Mouse (Mus musculus) forebrain, embryonic 16.5 days (tissue): ENCODE measurements around the gene Prr22. TPM values are rescaled to one million over a fixed set of nuclear protein-coding genes. Genes with fewer than 3 reads are reported as not detected.

ENCODE experiments used
- ATAC-seq: fragments of 200-750 bp; cut with Nextera tagmentation; 2 replicates; pipeline ENCODE4 v1.8.0; 2017; ENCODE audit warnings: mild to moderate bottlenecking, moderate library complexity
- H3K27ac ChIP-seq: fragments of 300-500 bp; sonication (generic); 2 replicates; pipeline ENCODE4 v1.5.1; 2014; ENCODE audit warnings: low read length, control low read depth
- H3K27me3 ChIP-seq: fragments of 300-500 bp; sonication (generic); replicated peaks from 2 replicates; pipeline ENCODE4 v1.6.1; 2014; ENCODE audit warnings: low read length; ENCODE audit not compliant: control insufficient read depth, insufficient read depth
- H3K36me3 ChIP-seq: fragments of 300-500 bp; sonication (generic); 2 replicates; pipeline ENCODE4 v1.6.1; 2014; ENCODE audit not compliant: control insufficient read depth, insufficient read depth
- H3K4me1 ChIP-seq: fragments of 300-500 bp; sonication (generic); replicated peaks from 2 replicates; pipeline ENCODE4 v1.6.1; 2014; ENCODE audit warnings: low read length; ENCODE audit not compliant: control insufficient read depth, insufficient read depth
- H3K4me2 ChIP-seq: fragments of 300-500 bp; sonication (generic); 2 replicates; pipeline ENCODE4 v1.6.1; 2014; ENCODE audit warnings: mild to moderate bottlenecking, low read length, control low read depth
- H3K4me3 ChIP-seq: fragments of 300-500 bp; sonication (generic); replicated peaks from 2 replicates; pipeline ENCODE4 v1.5.1; 2014; ENCODE audit warnings: mild to moderate bottlenecking, low read length, control low read depth
- H3K9ac ChIP-seq: fragments of 300-500 bp; sonication (generic); replicated peaks from 2 replicates; pipeline ENCODE4 v1.6.1; 2014; ENCODE audit warnings: low read depth, low read length, control low read depth
- H3K9me3 ChIP-seq: fragments of 300-500 bp; sonication (generic); 2 replicates; pipeline ENCODE4 v1.6.1; 2016; ENCODE audit warnings: low read length; ENCODE audit not compliant: control insufficient read depth
- WGBS: fragments of 180-500 bp; shearing (Covaris S2); extraction: QIAGEN DNeasy Blood & Tissue Kit; methylation state at CpG from one replicate; pipeline ENCODE4 v1.1.7; 2014; 5-methylcytosine and 5-hydroxymethylcytosine counted together
- polyA plus RNA-seq: library from polyadenylated mRNA; unstranded; fragments of >200 nt; fragmentation: Nextera tagmentation; extraction: Ambion mirVana; gene quantifications from 2 replicates; pipeline ENCODE4 v1.2.1, GENCODE M21; 2015

The Prr22 gene
- polyA plus RNA-seq, 1 experiment from 2014 or later, result 1.0 TPM

- no peak overlapping the region for H3K4me2 ChIP-seq
- no peak overlapping the region for H3K27ac ChIP-seq
- WGBS, result 84% methylated on average over 3 of the region's 3 CpGs
- ATAC-seq, result no peak
- no peaks in the 10 kb centered on the region for H3K36me3 ChIP-seq
- no peaks in the 10 kb centered on the region for H3K27me3 ChIP-seq
- H3K9ac ChIP-seq, result no peak overlapping the region
- no peak overlapping the region for H3K4me3 ChIP-seq
- no peaks in the 10 kb centered on the region for H3K9me3 ChIP-seq
- no peaks in the 10 kb centered on the region for H3K4me1 ChIP-seq
Observed at GRCm38 (mm10) chr17:56792588-56792987, 22.5 kb downstream of the Prr22 start.

DNA sequence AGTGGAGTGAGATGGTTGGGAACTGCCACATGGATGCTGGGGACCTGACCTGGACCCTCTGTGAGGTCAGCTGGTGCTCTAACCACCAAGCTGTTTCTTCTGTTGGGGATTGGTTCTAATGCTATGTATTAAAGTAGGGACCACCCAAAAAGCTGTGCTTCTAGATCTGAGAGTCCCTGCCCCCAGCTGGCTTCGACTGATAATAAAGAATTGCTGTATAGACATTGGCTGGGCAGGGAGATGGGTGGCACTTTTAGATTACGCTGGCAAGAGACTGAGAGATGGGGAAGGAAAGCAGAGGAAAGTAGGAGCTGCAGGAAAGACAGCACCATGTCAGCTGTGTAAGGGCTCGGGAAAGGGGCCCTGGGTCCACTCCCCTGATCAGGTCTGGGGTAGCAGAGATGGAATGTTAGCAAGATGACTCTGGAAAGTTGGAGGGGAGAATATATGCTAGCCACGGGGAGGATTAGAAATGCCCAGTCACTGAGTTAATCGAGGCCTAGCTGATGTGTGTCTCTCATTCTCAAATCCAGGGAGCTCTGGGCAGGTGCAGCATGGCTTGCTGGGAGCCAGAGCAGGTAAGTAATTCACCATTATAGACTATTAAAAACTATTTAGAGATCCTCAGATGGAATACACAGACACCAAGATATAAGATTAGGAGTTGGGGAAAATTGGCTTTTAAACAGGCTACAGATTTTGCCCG, 23.7 kb downstream of the Prr22 start:
- no peak for ATAC-seq

DNA sequence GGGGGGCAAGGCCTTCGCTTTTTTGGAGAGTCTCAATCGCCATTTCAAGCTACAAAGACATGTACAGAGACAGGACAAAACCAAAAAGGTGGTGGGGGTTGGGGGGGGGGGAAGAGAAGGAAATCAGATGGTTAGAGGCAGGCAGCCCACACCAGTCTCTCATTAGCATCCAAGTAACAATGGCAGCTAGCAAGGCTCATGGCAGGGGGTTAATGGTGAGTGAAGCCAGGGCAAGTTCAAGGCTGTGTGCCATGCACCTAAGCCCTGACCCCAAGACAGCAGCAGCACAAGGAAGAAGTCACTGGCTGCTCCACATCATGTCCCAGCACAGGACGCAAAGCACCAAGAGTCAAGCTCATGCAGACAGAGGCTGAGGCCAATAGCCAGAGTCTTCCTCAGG, 29.2 kb downstream of the Prr22 start:
- no peak for ATAC-seq
- WGBS, result 69% methylated on average over 3 of the region's 3 CpGs

More for the DNA sequence above, 23.7 kb downstream of the Prr22 start:
- Histone ChIP-seq H3K4me3 (no peak overlapping the region), H3K4me2 (no peak overlapping the region), H3K9ac (no peak overlapping the region), H3K9me3 (no peaks in the 10 kb centered on the region), H3K27me3 (no peaks in the 10 kb centered on the region), H3K27ac (no peak overlapping the region), H3K36me3 (no peaks in the 10 kb centered on the region), H3K4me1 (no peaks in the 10 kb centered on the region)
- WGBS, result 56% methylated on average over 6 of the region's 6 CpGs

DNA sequence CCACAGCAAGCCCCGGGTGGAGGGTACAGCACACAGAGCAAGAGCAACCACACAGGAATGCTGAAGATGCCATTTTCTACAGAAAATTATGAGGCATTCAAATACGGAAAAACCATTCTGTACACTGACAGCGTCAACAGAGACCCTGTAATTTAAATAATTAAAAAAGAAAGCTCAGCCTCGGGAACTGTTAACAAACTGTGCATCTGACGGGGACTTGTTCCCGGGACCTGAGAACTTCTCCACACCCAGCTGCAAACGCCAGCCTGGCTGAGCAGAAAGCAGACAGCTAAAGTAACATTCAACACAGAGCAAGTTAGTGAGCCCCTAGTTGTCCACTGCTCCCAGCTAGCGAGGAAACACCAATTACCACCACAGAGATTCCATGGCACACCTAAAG, 32.0 kb downstream of the Prr22 start:
- H3K36me3 ChIP-seq, result no peaks in the 10 kb centered on the region
- no peak overlapping the region for H3K9ac ChIP-seq
- no peak overlapping the region for H3K4me3 ChIP-seq
- no peaks in the 10 kb centered on the region for H3K27me3 ChIP-seq
- H3K27ac ChIP-seq, result no peak overlapping the region
- 54% methylated on average over 8 of the region's 8 CpGs for WGBS
- peaks cover 4% of the 10 kb centered on the region for H3K4me1 ChIP-seq
- H3K4me2 ChIP-seq, result no peak overlapping the region
- H3K9me3 ChIP-seq, result no peaks in the 10 kb centered on the region
- peak; percentile 52 for ATAC-seq

More for the DNA sequence above, 29.2 kb downstream of the Prr22 start:
- no peaks in the 10 kb centered on the region for H3K36me3 ChIP-seq
- H3K9me3 ChIP-seq, result no peaks in the 10 kb centered on the region
- H3K27ac ChIP-seq, result no peak overlapping the region
- no peak overlapping the region for H3K4me2 ChIP-seq
- H3K9ac ChIP-seq, result no peak overlapping the region
- no peaks in the 10 kb centered on the region for H3K27me3 ChIP-seq
- H3K4me1 ChIP-seq, result peaks cover 4% of the 10 kb centered on the region
- H3K4me3 ChIP-seq, result no peak overlapping the region

- no peak overlapping the region for H3K27ac ChIP-seq
- H3K4me1 ChIP-seq, result peaks cover 7% of the 10 kb centered on the region
- H3K27me3 ChIP-seq, result no peaks in the 10 kb centered on the region
- H3K9ac ChIP-seq, result no peak overlapping the region
- H3K36me3 ChIP-seq, result no peaks in the 10 kb centered on the region
- 62% methylated on average over 5 of the region's 5 CpGs for WGBS
- H3K4me2 ChIP-seq, result no peak overlapping the region
- no peak overlapping the region for H3K4me3 ChIP-seq
- ATAC-seq, result no peak
- H3K9me3 ChIP-seq, result no peaks in the 10 kb centered on the region
Observed at GRCm38 (mm10) chr17:56804952-56805351, 34.9 kb downstream of the Prr22 start.

DNA sequence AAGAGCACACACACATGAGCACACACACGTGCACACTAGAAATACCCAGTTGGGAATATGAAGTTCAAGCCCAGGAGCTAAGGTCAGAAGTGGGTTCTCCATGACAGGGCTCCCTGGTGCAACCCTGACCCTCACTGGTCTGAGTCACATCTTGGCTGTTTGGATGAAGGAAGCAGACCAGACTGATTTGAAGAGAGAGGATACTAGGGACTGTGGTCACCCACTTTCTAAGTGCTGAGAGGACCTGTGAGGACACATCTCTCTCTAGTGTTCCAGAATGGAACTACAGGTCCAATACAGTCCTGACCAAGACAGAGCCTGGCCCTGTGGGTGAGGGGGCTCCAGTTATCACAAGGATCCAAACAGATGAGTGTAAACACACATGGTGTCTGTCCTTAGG, 35.7 kb downstream of the Prr22 start:
- no peak overlapping the region for H3K27ac ChIP-seq
- no peak overlapping the region for H3K4me2 ChIP-seq
- H3K4me1 ChIP-seq, result peaks cover 16% of the 10 kb centered on the region
- no peaks in the 10 kb centered on the region for H3K9me3 ChIP-seq
- H3K4me3 ChIP-seq, result no peak overlapping the region
- ATAC-seq, result no peak
- WGBS, result 93% methylated on average over 1 of the region's 1 CpGs
- no peak overlapping the region for H3K9ac ChIP-seq
- no peaks in the 10 kb centered on the region for H3K27me3 ChIP-seq
- no peaks in the 10 kb centered on the region for H3K36me3 ChIP-seq

DNA sequence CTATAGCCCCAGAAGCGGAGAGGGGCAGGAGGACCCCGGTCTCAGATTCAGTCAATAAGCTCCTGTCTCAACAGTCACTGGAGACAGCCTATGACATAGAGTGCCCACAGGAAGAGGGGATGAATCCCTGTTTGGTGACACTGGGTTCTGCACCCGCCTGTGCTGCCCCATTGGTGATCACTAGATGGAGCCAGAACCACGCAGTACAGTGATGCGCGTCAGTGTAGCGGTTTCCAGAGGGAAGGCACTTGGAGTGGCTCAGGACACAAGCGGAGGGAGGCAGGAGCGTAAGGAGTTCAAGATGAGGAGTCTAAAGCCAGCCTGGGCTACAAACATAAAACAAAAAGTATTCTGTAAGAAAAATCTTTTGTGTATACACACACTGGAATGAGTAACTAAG, 38.5 kb downstream of the Prr22 start:
- no peak overlapping the region for H3K27ac ChIP-seq
- H3K9ac ChIP-seq, result no peak overlapping the region
- no peaks in the 10 kb centered on the region for H3K36me3 ChIP-seq
- H3K9me3 ChIP-seq, result no peaks in the 10 kb centered on the region
- no peak overlapping the region for H3K4me2 ChIP-seq
- no peaks in the 10 kb centered on the region for H3K27me3 ChIP-seq
- WGBS, result 6% methylated on average over 9 of the region's 9 CpGs
- ATAC-seq, result peak; percentile 91
- no peak overlapping the region for H3K4me3 ChIP-seq
- peaks cover 16% of the 10 kb centered on the region for H3K4me1 ChIP-seq

DNA sequence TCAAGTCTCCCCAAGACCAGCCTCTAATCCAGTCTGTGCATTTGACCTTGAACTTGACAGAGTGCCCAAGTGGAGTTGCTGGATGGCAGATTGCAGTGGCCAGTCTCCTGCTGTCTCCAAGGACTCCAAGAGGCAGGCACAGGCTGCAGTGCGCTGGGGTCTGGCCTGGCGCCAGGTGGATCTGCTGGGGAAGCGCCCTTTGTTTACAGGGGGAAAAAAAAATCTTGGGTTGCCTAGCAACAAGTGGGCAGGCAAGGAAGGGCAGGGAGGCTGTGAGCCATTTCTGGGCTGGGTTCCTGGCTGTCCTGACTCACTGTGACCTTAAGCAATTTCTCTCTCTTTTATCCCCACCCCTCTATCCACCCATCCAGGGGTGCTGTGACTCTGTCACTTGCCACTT, 40.2 kb downstream of the Prr22 start:
- H3K9ac ChIP-seq, result no peak overlapping the region; the same call in 1 of the 2 replicates

GRCm38 (mm10) chr17:56814316-56815056, 44.4 kb downstream of the Prr22 start:
- peaks cover 32% of the 10 kb centered on the region for H3K4me1 ChIP-seq
- H3K9ac ChIP-seq, result peak overlapping the region; percentile 9; the same call in 1 of the 2 replicates
- H3K27me3 ChIP-seq, result no peaks in the 10 kb centered on the region
- 6% methylated on average over 24 of the region's 24 CpGs for WGBS
- H3K36me3 ChIP-seq, result no peaks in the 10 kb centered on the region
- H3K4me3 ChIP-seq, result no peak overlapping the region; the same call in 1 of the 2 replicates
- peak overlapping the region; percentile 48 for H3K4me2 ChIP-seq
- peak overlapping the region; percentile 24 for H3K27ac ChIP-seq
- H3K9me3 ChIP-seq, result no peaks in the 10 kb centered on the region
- peak; percentile 84 for ATAC-seq

More for the DNA sequence above, 40.2 kb downstream of the Prr22 start:
- H3K4me2 ChIP-seq, result no peak overlapping the region
- WGBS, result 2% methylated on average over 3 of the region's 3 CpGs
- H3K9me3 ChIP-seq, result no peaks in the 10 kb centered on the region
- H3K27me3 ChIP-seq, result no peaks in the 10 kb centered on the region
- no peak overlapping the region for H3K4me3 ChIP-seq
- ATAC-seq, result peak; percentile 32
- H3K36me3 ChIP-seq, result no peaks in the 10 kb centered on the region
- peak overlapping the region; percentile 49; the same call in 1 of the 2 replicates for H3K27ac ChIP-seq
- H3K4me1 ChIP-seq, result peaks cover 32% of the 10 kb centered on the region
